Mouse (Mus musculus): ENCODE data around the gene Bend5. TPM values are rescaled to one million over a fixed set of nuclear protein-coding genes. Genes with fewer than 3 reads are reported as not detected.

The Bend5 gene
- polyA plus RNA-seq, 1 experiment from 2014 or later = 88.8 TPM

DNA sequence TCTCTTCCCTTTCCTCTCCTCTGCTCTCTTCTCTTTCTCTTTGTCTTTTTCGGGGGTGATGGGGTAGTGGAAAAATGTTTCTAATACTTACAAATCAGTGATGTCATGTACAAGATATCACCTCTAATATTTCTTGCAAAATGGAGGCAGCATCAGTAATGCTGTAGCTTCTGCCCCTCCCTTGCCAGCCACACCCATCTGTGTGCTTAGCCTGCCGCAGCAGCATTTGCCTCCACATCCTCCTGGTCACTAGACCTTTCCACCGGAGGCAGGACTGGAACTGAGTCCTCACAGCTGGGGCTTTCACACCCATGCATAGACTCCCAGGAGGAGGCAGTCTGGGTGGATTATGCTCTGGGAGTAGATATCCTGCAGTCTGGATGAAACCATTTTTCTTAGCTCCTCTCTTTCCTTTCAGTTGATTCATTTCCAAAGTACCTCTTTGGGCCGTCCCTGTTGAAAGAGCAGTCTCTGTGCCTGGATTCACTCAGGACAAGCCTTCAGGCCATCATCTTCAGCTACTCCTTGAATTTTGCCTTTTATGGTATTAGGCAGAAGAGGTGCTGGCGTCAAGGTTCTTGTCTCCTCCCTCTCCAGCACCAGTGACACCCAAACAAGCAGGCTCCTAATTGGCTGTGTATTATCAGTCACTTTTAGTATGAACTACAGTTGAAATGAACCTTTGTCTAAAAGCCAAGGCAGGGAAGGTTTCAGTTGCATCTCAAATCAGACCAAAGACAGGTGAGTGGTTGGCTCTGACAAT lies 88.3 kb downstream of the Bend5 start:
- ATAC-seq (ENCODE audit: low FRiP score, low TSS enrichment) = no peak
- H3K9ac ChIP-seq (replicated peaks; ENCODE audit: low read length) = no peak overlapping the region
- 81% methylated on average over 5 of the region's 5 CpGs for WGBS
- H3K27me3 ChIP-seq (ENCODE audit: control insufficient read depth, insufficient read depth, low read length) = no peaks in the 10 kb centered on the region
- no peaks in the 10 kb centered on the region for H3K36me3 ChIP-seq (ENCODE audit: control insufficient read depth, insufficient read depth, low read length)
- H3K4me2 ChIP-seq (ENCODE audit: low read length) = no peak overlapping the region
- no peaks in the 10 kb centered on the region for H3K9me3 ChIP-seq (ENCODE audit: control insufficient read depth, low read length)
- no peak overlapping the region for H3K27ac ChIP-seq (replicated peaks; ENCODE audit: low read depth, low read length)
- H3K4me3 ChIP-seq (replicated peaks; ENCODE audit: low read depth, low read length) = no peak overlapping the region
- no peaks in the 10 kb centered on the region for H3K4me1 ChIP-seq (ENCODE audit: control insufficient read depth, insufficient read depth, low read length)
- DNase-seq = no peak

DNA sequence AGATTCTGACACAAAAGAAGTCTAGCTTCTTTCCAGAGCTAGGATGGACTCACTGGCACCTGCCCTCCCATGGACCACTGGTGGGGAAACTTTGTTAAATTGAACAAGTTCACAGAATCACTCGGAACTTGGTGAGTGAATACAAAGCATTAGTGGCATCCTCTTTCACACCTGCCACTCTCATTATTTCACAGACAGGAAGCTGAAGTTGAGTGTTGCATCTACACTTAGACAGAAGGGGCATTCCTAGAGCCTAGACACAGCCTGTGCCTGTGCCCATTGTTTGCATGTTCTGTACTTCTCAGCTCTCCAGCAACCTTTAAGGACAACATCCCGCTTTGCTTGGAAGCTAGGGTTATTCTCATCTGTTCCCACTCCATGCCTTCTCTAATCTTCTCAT lies 90.1 kb downstream of the Bend5 start:
- Histone ChIP-seq H3K36me3 (ENCODE audit: control insufficient read depth, insufficient read depth, low read length) (no peaks in the 10 kb centered on the region), H3K9me3 (ENCODE audit: control insufficient read depth, low read length) (no peaks in the 10 kb centered on the region), H3K27me3 (ENCODE audit: control insufficient read depth, insufficient read depth, low read length) (no peaks in the 10 kb centered on the region), H3K4me3 (replicated peaks; ENCODE audit: low read depth, low read length) (no peak overlapping the region), H3K27ac (replicated peaks; ENCODE audit: low read depth, low read length) (no peak overlapping the region), H3K4me2 (ENCODE audit: low read length) (no peak overlapping the region), H3K4me1 (ENCODE audit: control insufficient read depth, insufficient read depth, low read length) (no peaks in the 10 kb centered on the region), H3K9ac (replicated peaks; ENCODE audit: low read length) (no peak overlapping the region)
- DNase-seq (no peak), ATAC-seq (ENCODE audit: low FRiP score, low TSS enrichment) (no peak)
- WGBS = 77% methylated on average over 2 of the region's 2 CpGs

All from midbrain, embryonic 14.5 days (tissue).